Comparison of ENCODE assay signal across 15 mouse cellular contexts in the genomic region with DNA sequence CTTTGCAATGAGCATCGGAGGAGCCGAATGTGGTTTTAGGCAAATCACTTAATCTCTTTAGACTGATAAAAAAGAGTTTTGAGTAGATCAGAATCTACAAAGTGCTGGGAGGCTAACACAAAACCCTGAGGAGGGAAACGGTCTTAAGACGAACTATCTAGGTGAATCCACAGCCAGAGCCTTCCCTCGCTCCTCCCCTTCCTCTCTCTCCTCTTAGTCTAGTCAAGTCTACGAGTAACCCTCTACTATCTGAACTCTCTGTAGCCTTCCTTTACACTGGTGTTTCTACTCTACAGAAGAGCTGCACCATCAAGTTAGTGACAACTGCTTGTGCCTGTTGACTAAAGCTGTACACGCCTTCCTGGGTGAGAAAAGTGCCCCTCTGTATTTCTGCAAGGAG.
A peak's percentile ranks its signal among the peaks of the same experiment; 100 is the strongest.
DNase-seq lines count a peak whose midpoint lies in the region; ATAC-seq lines count a peak whose summit lies in the region.
"Had no signal": no experiment of that assay in that cellular context is flagged by ENCODE, and none has a peak within 500 bp of the region (broad histone marks: within the 10 kb centered on the region; RNA-seq: fewer than 3 reads in every experiment).

No protein-coding gene starts in this region.

- no peak overlapping the region for H3K9ac ChIP-seq in forebrain, embryonic 16.5 days (replicated peaks; ENCODE audit: low read depth, low read length)
- H3K9ac ChIP-seq: heart, embryonic 15.5 days; hindbrain, embryonic 15.5 days had no signal

- no peak overlapping the region for H3K4me2 ChIP-seq in forebrain, embryonic 16.5 days (ENCODE audit: low read length)
- H3K4me2 ChIP-seq: heart, embryonic 15.5 days; hindbrain, embryonic 15.5 days had no signal

- H3K9me3 ChIP-seq in forebrain, embryonic 16.5 days (ENCODE audit: control insufficient read depth, low read length): no peaks in the 10 kb centered on the region
- H3K9me3 ChIP-seq: heart, embryonic 15.5 days; hindbrain, embryonic 15.5 days; midbrain, embryonic 10.5 days had no signal

- H3K36me3 ChIP-seq in macrophage (ENCODE audit: inconsistent target): peaks cover 6% of the 10 kb centered on the region
- H3K36me3 ChIP-seq in forebrain, embryonic 16.5 days (ENCODE audit: control insufficient read depth, insufficient read depth): no peaks in the 10 kb centered on the region
- H3K36me3 ChIP-seq: heart, embryonic 15.5 days; hindbrain, embryonic 15.5 days; midbrain, embryonic 10.5 days had no signal

- peaks cover 98% of the 10 kb centered on the region for H3K79me2 ChIP-seq in macrophage (ENCODE audit: inconsistent target)

- H3K27ac ChIP-seq in macrophage: peak overlapping the region; percentile 77
- H3K27ac ChIP-seq in forebrain, embryonic 16.5 days (ENCODE audit: low read length): no peak overlapping the region
- H3K27ac ChIP-seq: heart, embryonic 15.5 days; hindbrain, embryonic 15.5 days; kidney, postnatal 0 days; midbrain, embryonic 10.5 days had no signal

- DNase-seq in thymus, postnatal 0 days (ENCODE audit: low spot score): peak; percentile 77
- no peak for DNase-seq in frontal cortex, postnatal 25 days (ENCODE audit: low spot score in 2 of 2)
- DNase-seq: adrenal gland, postnatal 14 days; cerebellum, adult 11 months; lung, adult 2 months; retina, postnatal 1 day had no signal

- H3K4me3 ChIP-seq in macrophage (ENCODE audit: inconsistent target): no peak overlapping the region; the same call in 1 of the 2 replicates
- no peak overlapping the region for H3K4me3 ChIP-seq in forebrain, embryonic 16.5 days (replicated peaks; ENCODE audit: low read length)
- H3K4me3 ChIP-seq: heart, embryonic 15.5 days; hindbrain, embryonic 15.5 days; midbrain, embryonic 10.5 days had no signal

- H3K27me3 ChIP-seq in forebrain, embryonic 16.5 days (replicated peaks; ENCODE audit: control insufficient read depth, insufficient read depth, low read length): no peaks in the 10 kb centered on the region
- H3K27me3 ChIP-seq: heart, embryonic 15.5 days; hindbrain, embryonic 15.5 days had no signal

- peaks cover 7% of the 10 kb centered on the region for H3K4me1 ChIP-seq in forebrain, embryonic 16.5 days (replicated peaks; ENCODE audit: control insufficient read depth, insufficient read depth, low read length)

- WGBS in macrophage (ENCODE audit: missing documents): 48% methylated on average over 7 of the region's 7 CpGs
- 77% methylated on average over 7 of the region's 7 CpGs for WGBS in forebrain, embryonic 16.5 days

- peak; percentile 56 for ATAC-seq in CD4-positive, CD25-positive, alpha-beta regulatory T cell, adult 4 months
- peak; percentile 53 for ATAC-seq in activated CD4-positive, CD25-positive, alpha-beta regulatory T cell, adult 4 months
- ATAC-seq in forebrain, embryonic 16.5 days: no peak
- ATAC-seq in granulocyte monocyte progenitor cell, adult 5-6 weeks (replicated peaks; ENCODE audit: poor library complexity, severe bottlenecking): no peak

Comparison
In these comparisons a context has a peak if more than half of its experiments do, and no peak if none do; other contexts are left out.
1. ATAC-seq: peak in CD4-positive, CD25-positive, alpha-beta regulatory T cell, adult 4 months (single experiment) and activated CD4-positive, CD25-positive, alpha-beta regulatory T cell, adult 4 months (single experiment); none in forebrain, embryonic 16.5 days (single experiment) and granulocyte monocyte progenitor cell, adult 5-6 weeks (single experiment).